Mouse (Mus musculus) ES-E14 (cell line): ENCODE results near the gene Hjurp. TPM values are rescaled to one million over a fixed set of nuclear protein-coding genes. Genes with fewer than 3 reads are reported as not detected.

Experiments
- DNase-seq: peaks from one replicate; pipeline ENCODE4 v3.0.0-alpha.2; 2013; ENCODE audit warnings: low read depth, low spot score
- H3K27ac ChIP-seq: 2 replicates; pipeline ENCODE4 v1.5.1; 2012; ENCODE audit warnings: low read depth, mild to moderate bottlenecking, low read length, moderate library complexity, mixed read lengths; ENCODE audit not compliant: poor library complexity, insufficient read depth, severe bottlenecking
- H3K36me3 ChIP-seq: 2 replicates; pipeline ENCODE4 v1.6.1; 2012; ENCODE audit warnings: mild to moderate bottlenecking, low read length, moderate library complexity, mixed read lengths; ENCODE audit not compliant: control insufficient read depth, poor library complexity, insufficient read depth, severe bottlenecking
- H3K4me1 ChIP-seq, 2 experiments: fragments of 150-350 bp in 1 of 2; sonication (generic) in 1 of 2; 2 replicates each; pipeline ENCODE4 v1.6.1; 2012; ENCODE audit warnings: low read length in 2 of 2, mild to moderate bottlenecking in 1 of 2, mixed read lengths in 1 of 2; ENCODE audit not compliant: control insufficient read depth in 2 of 2, insufficient read depth in 2 of 2, poor library complexity in 1 of 2
- H3K4me3 ChIP-seq, 2 experiments: fragments of 150-350 bp in 1 of 2; sonication (generic) in 1 of 2; 2 replicates each; pipeline ENCODE4 v1.5.1; 2012; ENCODE audit warnings: low read length in 2 of 2, low read depth in 1 of 2, mild to moderate bottlenecking in 1 of 2, mixed read lengths in 1 of 2; ENCODE audit not compliant: insufficient read depth in 1 of 2, poor library complexity in 1 of 2, severe bottlenecking in 1 of 2
- H3K9ac ChIP-seq: 2 replicates; pipeline ENCODE4 v1.6.1; 2012; ENCODE audit warnings: low read depth, mild to moderate bottlenecking, low read length, mixed read lengths; ENCODE audit not compliant: poor library complexity, insufficient read depth, severe bottlenecking
- H3K9me3 ChIP-seq: fragments of 150-350 bp; sonication (generic); 2 replicates; pipeline ENCODE4 v1.6.1; 2012; ENCODE audit warnings: low read depth, mild to moderate bottlenecking, low read length; ENCODE audit not compliant: control insufficient read depth, insufficient read depth
- CHD2 ChIP-seq: IDR thresholded peaks from 2 replicates; pipeline ENCODE4 v1.6.1; 2014; ENCODE audit warnings: mild to moderate bottlenecking, low read depth, low read length, inconsistent platforms
- HCFC1 ChIP-seq: IDR thresholded peaks from 2 replicates; pipeline ENCODE4 v1.6.1; 2012; ENCODE audit warnings: low read length, inconsistent platforms, borderline replicate concordance; ENCODE audit not compliant: insufficient read depth
- MAFK ChIP-seq: IDR thresholded peaks from 2 replicates; pipeline ENCODE4 v1.6.1; 2014; ENCODE audit warnings: mild to moderate bottlenecking, low read depth, low read length, inconsistent platforms; ENCODE audit not compliant: insufficient read depth
- ZC3H11A ChIP-seq: IDR thresholded peaks from 2 replicates; pipeline ENCODE4 v1.6.1; 2012; ENCODE audit warnings: low read depth, mild to moderate bottlenecking, inconsistent platforms, low read length, borderline replicate concordance
- ZNF384 ChIP-seq: IDR thresholded peaks from 2 replicates; pipeline ENCODE4 v1.6.1; 2012; ENCODE audit warnings: low read depth, low read length, inconsistent platforms
- in situ Hi-C, 2 experiments: fragments of 600-800 bp; cut with MboI; formaldehyde crosslinking; loops; one replicate each; pipeline ENCODE4 v1.15.1; 2025; ENCODE audit warnings: low sequenced_read_pairs in 2 of 2, inconsistent platforms in 1 of 2; ENCODE audit not compliant: unreplicated experiment in 2 of 2
- total RNA-seq: library from RNA; depleted of rRNA; stranded (reverse); fragments of 300-350 nt; gene quantifications from 2 replicates; pipeline ENCODE4 v1.2.3, GENCODE M21; 2012; rRNA removed

Gene Hjurp
- 168 and 205 TPM in 2 replicates for total RNA-seq

- peak within 1 kb of the TSS; percentile 87 to 89 for H3K4me3 ChIP-seq
- H3K9me3 ChIP-seq, result no peaks in the 10 kb centered on the region
Measured at GRCm38 (mm10) chr1:88277098-88277817, at the start of gene Hjurp, which contains the start of gene Trpm8. Gene Hjurp (minus strand): TSS chr1:88277633. Gene Trpm8 (plus strand): TSS chr1:88277661.

GRCm38 (mm10) chr1:88323101-88323500, 45.7 kb upstream of the Hjurp start:
- in situ Hi-C loops, result no loop called here
- Histone ChIP-seq H3K9me3 (no peaks in the 10 kb centered on the region), H3K36me3 (no peaks in the 10 kb centered on the region), H3K4me3 (no peak overlapping the region), H3K27ac (no peak overlapping the region), H3K9ac (no peak overlapping the region), H3K4me1 (no peaks in the 10 kb centered on the region)
- no peak for DNase-seq
- TF ChIP-seq ZC3H11A (no peak), ZNF384 (no peak), MAFK (no peak)

More at GRCm38 (mm10) chr1:88277098-88277817, at the start of gene Hjurp, which contains the start of gene Trpm8:
- TF ChIP-seq ZNF384 (no peak), ZC3H11A (peak; percentile 61), CHD2 (peak; percentile 47; the same call in 1 of the 2 replicates)
- Histone ChIP-seq H3K4me1 (peaks cover 4 to 6% of the 10 kb centered on the region in 2 experiments; a peak in 2 of 4 replicates), H3K36me3 (peaks cover 33% of the 10 kb centered on the region), H3K27ac (peak within 1 kb of the TSS; percentile 82), H3K9ac (peak within 1 kb of the TSS; percentile 93)
- in situ Hi-C loops, result no loop called here
- peak; percentile 100 for DNase-seq

GRCm38 (mm10) chr1:88322146-88322545, 44.7 kb upstream of the Hjurp start:
- H3K27ac ChIP-seq, result no peak overlapping the region
- TF ChIP-seq CHD2 (no peak), ZC3H11A (no peak), MAFK (no peak), ZNF384 (no peak), HCFC1 (no peak)
- H3K36me3 ChIP-seq, result no peaks in the 10 kb centered on the region
- H3K9me3 ChIP-seq, result no peaks in the 10 kb centered on the region
- in situ Hi-C loops, result no loop called here
- no peak overlapping the region for H3K9ac ChIP-seq
- H3K4me3 ChIP-seq, result no peak overlapping the region
- no peaks in the 10 kb centered on the region for H3K4me1 ChIP-seq
- no peak for DNase-seq

- TF ChIP-seq HCFC1 (no peak), CHD2 (no peak), ZC3H11A (no peak), ZNF384 (no peak)
- H3K4me1 ChIP-seq, result no peaks in the 10 kb centered on the region
- H3K36me3 ChIP-seq, result no peaks in the 10 kb centered on the region
- H3K27ac ChIP-seq, result no peak overlapping the region
- no peaks in the 10 kb centered on the region for H3K9me3 ChIP-seq
- H3K4me3 ChIP-seq, result no peak overlapping the region
- in situ Hi-C loops, result no loop called here
- H3K9ac ChIP-seq, result no peak overlapping the region
- no peak for DNase-seq
Measured at GRCm38 (mm10) chr1:88320821-88321395, 43.5 kb upstream of the Hjurp start.
